Mouse (Mus musculus) 416B (cell line): ENCODE results near the gene Fxr2.
"Not testable (repeated sequence)": the region's sequence is repeated elsewhere in the genome, so short reads cannot be mapped to it uniquely, and the experiment has no call there.

Experiments
- DNase-seq: peaks from one replicate; pipeline ENCODE4 v3.0.0; 2011; ENCODE audit warnings: low read depth

Gene Fxr2

GRCm38 (mm10) chr11:69684128-69684745 lies 51.4 kb downstream of the Fxr2 start:
- no peak for DNase-seq

GRCm38 (mm10) chr11:69684936-69685335 lies 52.1 kb downstream of the Fxr2 start:
- DNase-seq = no peak

- DNase-seq = peak; percentile 54
These were observed 52.8 kb downstream of the Fxr2 start, which contains the start of gene Tnfsf13 for GRCm38 (mm10) chr11:69685526-69686148. Tnfsf13 (minus strand) TSS chr11:69685784.

GRCm38 (mm10) chr11:69686377-69686776 lies 53.6 kb downstream of the Fxr2 start:
- no peak for DNase-seq

GRCm38 (mm10) chr11:69687061-69687460 lies 54.3 kb downstream of the Fxr2 start:
- DNase-seq = no peak

- DNase-seq = no peak
These were observed 57.1 kb downstream of the Fxr2 start for GRCm38 (mm10) chr11:69689891-69690290.

GRCm38 (mm10) chr11:69692196-69692811 lies 59.5 kb downstream of the Fxr2 start:
- DNase-seq = peak; percentile 48

- DNase-seq = no peak
These were observed 60.1 kb downstream of the Fxr2 start for GRCm38 (mm10) chr11:69692863-69693262.

- no peak for DNase-seq
These were observed 60.7 kb downstream of the Fxr2 start for GRCm38 (mm10) chr11:69693421-69693965.

GRCm38 (mm10) chr11:69695046-69695360 lies 62.2 kb downstream of the Fxr2 start:
- no peak for DNase-seq

GRCm38 (mm10) chr11:69695361-69696181 lies 62.8 kb downstream of the Fxr2 start, which contains the start of the genes Tnfsf12 and Tnfsfm13:
Tnfsf12 (minus strand) TSS chr11:69695849.
Tnfsfm13 (minus strand) TSS chr11:69696098.
- no peak for DNase-seq

- DNase-seq = no peak
These were observed 64.6 kb downstream of the Fxr2 start for GRCm38 (mm10) chr11:69697396-69697795.

- DNase-seq = no peak
These were observed 65.8 kb downstream of the Fxr2 start for GRCm38 (mm10) chr11:69698574-69698973.

GRCm38 (mm10) chr11:69699595-69699994 lies 66.8 kb downstream of the Fxr2 start:
- DNase-seq = no peak

GRCm38 (mm10) chr11:69702886-69703285 lies 70.1 kb downstream of the Fxr2 start:
- DNase-seq = not testable (repeated sequence)
